Mouse (Mus musculus) forebrain, postnatal 0 days (tissue): ENCODE data around the gene Sost. TPM values are rescaled to one million over a fixed set of nuclear protein-coding genes. Genes with fewer than 3 reads are reported as not detected.
"Not testable (repeated sequence)": the region's sequence is repeated elsewhere in the genome, so short reads cannot be mapped to it uniquely, and the experiment has no call there.

Source experiments
- ATAC-seq: fragments of 200-750 bp; cut with Nextera tagmentation; 2 replicates; pipeline ENCODE4 v1.8.0; 2017; ENCODE audit warnings: mild to moderate bottlenecking, moderate library complexity
- DNase-seq: peaks from one replicate; pipeline ENCODE4 v3.0.0-alpha.2; 2015
- H3K27ac ChIP-seq: fragments of 300-500 bp; sonication (generic); 2 replicates; pipeline ENCODE4 v1.5.1; 2014; ENCODE audit warnings: low read depth, mild to moderate bottlenecking, antibody characterized with exemption, low read length, moderate library complexity, mixed read lengths
- H3K27me3 ChIP-seq: fragments of 300-500 bp; sonication (generic); 2 replicates; pipeline ENCODE4 v1.6.1; 2014; ENCODE audit warnings: mild to moderate bottlenecking, low read length, mixed read lengths; ENCODE audit not compliant: insufficient read depth
- H3K36me3 ChIP-seq: fragments of 300-500 bp; sonication (generic); 2 replicates; pipeline ENCODE4 v1.6.1; 2014; ENCODE audit warnings: mild to moderate bottlenecking, moderate library complexity; ENCODE audit not compliant: insufficient read depth
- H3K4me1 ChIP-seq: fragments of 300-500 bp; sonication (generic); 2 replicates; pipeline ENCODE4 v1.6.1; 2014; ENCODE audit warnings: antibody characterized with exemption; ENCODE audit not compliant: insufficient read depth
- H3K4me2 ChIP-seq: fragments of 300-500 bp; sonication (generic); 2 replicates; pipeline ENCODE4 v1.6.1; 2014; ENCODE audit warnings: low read depth, mild to moderate bottlenecking, moderate library complexity
- H3K4me3 ChIP-seq: fragments of 300-500 bp; sonication (generic); 2 replicates; pipeline ENCODE4 v1.5.1; 2014; ENCODE audit warnings: low read depth, low read length, mixed read lengths
- H3K9ac ChIP-seq: fragments of 300-500 bp; sonication (generic); 2 replicates; pipeline ENCODE4 v1.6.1; 2014; ENCODE audit warnings: mild to moderate bottlenecking
- H3K9me3 ChIP-seq: fragments of 300-500 bp; sonication (generic); 2 replicates; pipeline ENCODE4 v1.6.1; 2016; ENCODE audit warnings: low read length
- CTCF ChIP-seq: sonication (generic); IDR thresholded peaks from 2 replicates; pipeline ENCODE4 v1.5.1; 2016; ENCODE audit warnings: antibody characterized with exemption, control low read depth, low read depth
- WGBS: fragments of 180-500 bp; shearing (Covaris S2); extraction: QIAGEN DNeasy Blood & Tissue Kit; methylation state at CpG from one replicate; pipeline ENCODE4 v1.1.7; 2014; 5-methylcytosine and 5-hydroxymethylcytosine counted together
- polyA plus RNA-seq: library from polyadenylated mRNA; unstranded; fragments of >200 nt; fragmentation: Nextera tagmentation; extraction: Ambion mirVana; gene quantifications from 2 replicates; pipeline ENCODE4 v1.2.1, GENCODE M21; 2015
- total RNA-seq: library from RNA; depleted of rRNA; stranded (reverse); fragments of >200 nt; gene quantifications from 2 replicates; pipeline ENCODE4 v1.2.3, GENCODE M21; 2014

Sost gene
- total and polyA plus RNA-seq, 2 experiments from 2014 or later = not detected

DNA sequence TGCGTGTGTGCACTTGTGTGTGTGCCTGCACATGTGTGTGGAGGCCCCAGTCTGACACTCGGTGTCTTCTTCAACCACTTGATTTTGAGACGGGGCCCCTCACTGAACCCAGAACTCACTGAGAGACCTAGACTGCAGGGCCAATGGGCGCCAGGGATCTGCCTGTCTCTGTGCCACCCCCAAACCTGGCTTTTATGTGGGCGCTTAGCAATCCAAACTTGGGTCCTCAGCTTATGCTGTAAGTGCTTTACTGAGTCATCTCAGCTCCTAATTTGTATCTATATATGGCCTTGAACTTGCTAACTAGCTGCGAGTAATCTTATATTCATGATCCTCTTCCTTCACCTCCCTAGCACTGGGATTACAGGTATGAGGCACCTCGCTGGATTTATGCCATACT is 25.6 kb upstream of the Sost start:
- no peak for ATAC-seq
- no peak overlapping the region for H3K4me3 ChIP-seq
- H3K9ac ChIP-seq = no peak overlapping the region
- H3K36me3 ChIP-seq = no peaks in the 10 kb centered on the region
- no peak for DNase-seq
- H3K4me2 ChIP-seq = no peak overlapping the region
- H3K27ac ChIP-seq = no peak overlapping the region
- H3K27me3 ChIP-seq = no peaks in the 10 kb centered on the region
- no peak for TF ChIP-seq CTCF
- no peaks in the 10 kb centered on the region for H3K4me1 ChIP-seq
- H3K9me3 ChIP-seq = no peaks in the 10 kb centered on the region
- 94% methylated on average over 7 of the region's 7 CpGs for WGBS

DNA sequence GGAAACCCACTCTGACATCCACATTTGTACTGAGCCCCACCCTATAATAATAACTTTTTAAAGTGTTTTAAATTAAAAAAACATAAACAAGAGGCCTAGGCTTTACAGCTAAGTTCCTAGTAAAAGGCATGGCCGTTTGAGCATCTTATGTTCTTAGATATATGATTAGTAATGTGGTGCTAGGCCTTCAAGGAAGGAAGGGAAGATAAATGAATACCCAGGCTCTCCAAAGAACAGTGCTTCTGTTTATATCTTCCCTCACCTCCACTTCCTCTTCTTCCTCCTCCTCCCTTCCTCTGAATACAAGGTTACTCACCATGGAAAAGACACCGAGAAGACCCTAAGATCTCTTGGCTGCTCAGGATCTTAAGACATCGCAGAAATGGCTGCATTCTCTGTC is 25.0 kb upstream of the Sost start:
- no peak for TF ChIP-seq CTCF
- Histone ChIP-seq H3K27ac (no peak overlapping the region), H3K9me3 (no peaks in the 10 kb centered on the region), H3K4me1 (no peaks in the 10 kb centered on the region), H3K4me2 (no peak overlapping the region), H3K27me3 (no peaks in the 10 kb centered on the region), H3K9ac (no peak overlapping the region), H3K36me3 (no peaks in the 10 kb centered on the region), H3K4me3 (no peak overlapping the region)
- ATAC-seq (no peak), DNase-seq (no peak)
- 88% methylated on average over 3 of the region's 3 CpGs for WGBS

DNA sequence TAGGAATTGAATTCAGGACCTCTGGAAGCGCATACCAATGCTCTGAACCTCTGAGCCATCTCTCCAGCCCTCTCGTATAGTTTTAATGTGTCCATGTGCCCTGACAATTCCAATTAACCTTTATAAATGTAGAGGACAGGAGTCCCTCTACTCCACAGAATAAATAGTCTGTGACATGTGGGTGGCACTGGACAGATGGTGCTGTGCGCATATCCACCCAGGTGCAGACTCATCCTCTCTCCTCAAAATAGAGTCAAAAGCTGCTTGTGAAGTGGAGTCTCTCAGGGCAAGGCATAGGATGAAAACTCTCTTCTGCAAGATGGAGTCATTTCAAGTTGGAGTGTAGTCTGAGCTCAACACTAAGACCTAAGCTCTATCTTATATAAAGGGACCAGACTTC is 23.4 kb upstream of the Sost start:
- 88% methylated on average over 3 of the region's 3 CpGs for WGBS
- ATAC-seq (no peak), DNase-seq (no peak)
- no peak for TF ChIP-seq CTCF
- H3K4me3 ChIP-seq = no peak overlapping the region
- H3K9ac ChIP-seq = no peak overlapping the region
- H3K4me2 ChIP-seq = no peak overlapping the region
- peaks cover 5% of the 10 kb centered on the region; the same call in 1 of the 2 replicates for H3K4me1 ChIP-seq
- H3K27ac ChIP-seq = no peak overlapping the region
- H3K9me3 ChIP-seq = no peaks in the 10 kb centered on the region
- H3K36me3 ChIP-seq = no peaks in the 10 kb centered on the region
- no peaks in the 10 kb centered on the region for H3K27me3 ChIP-seq

DNA sequence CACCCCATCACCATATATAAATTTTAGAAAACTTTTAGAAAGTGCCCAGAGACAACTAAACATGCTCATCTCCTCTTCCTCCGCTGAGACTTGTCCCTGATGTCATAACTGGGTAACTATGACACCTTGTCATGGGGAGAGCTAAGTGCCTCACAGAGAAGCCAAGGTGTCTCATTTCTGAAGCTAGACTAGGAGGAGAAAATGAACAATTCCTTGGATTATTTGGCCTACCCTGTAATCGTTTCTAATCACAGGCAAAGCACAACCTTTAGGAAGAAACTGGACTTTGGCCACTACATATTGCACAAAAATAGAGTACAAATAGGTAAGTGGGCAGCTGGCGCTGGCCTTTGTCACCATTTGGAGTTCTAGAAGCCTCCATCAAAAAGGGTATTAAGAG is 20.1 kb upstream of the Sost start, which contains the start of gene Dusp3:
TSS of gene Dusp3 (minus strand) at position 101 of the 400 bp plus-strand sequence.
- Histone ChIP-seq H3K4me2 (no peak within 1 kb of the TSS), H3K27me3 (no peaks in the 10 kb centered on the region), H3K4me3 (no peak within 1 kb of the TSS), H3K36me3 (no peaks in the 10 kb centered on the region), H3K4me1 (peaks cover 10% of the 10 kb centered on the region), H3K9me3 (no peaks in the 10 kb centered on the region), H3K27ac (no peak within 1 kb of the TSS), H3K9ac (no peak within 1 kb of the TSS)
- WGBS = 59% methylated on average over 3 of the region's 3 CpGs
- DNase-seq = no peak
- no peak for ATAC-seq
- no peak for TF ChIP-seq CTCF

DNA sequence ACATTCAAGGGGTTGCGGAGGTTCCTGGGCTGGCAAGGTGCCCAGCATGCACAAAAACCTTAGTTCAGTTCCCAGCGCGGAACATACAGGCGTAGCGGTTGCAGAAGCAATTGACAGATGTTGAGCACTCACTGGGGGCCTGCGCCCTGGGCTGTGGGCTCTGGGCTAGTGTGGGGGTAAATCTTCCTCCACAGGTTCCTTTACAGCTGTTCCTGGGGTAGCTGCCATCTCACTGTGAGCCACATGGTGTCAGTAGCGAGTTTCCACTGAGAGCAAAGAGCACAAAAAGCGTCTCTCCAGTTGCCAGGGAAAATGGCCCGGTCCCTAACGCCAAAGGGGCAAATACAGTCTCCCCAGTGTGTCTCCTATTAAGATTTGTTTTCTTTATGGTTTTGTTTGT is 19.2 kb upstream of the Sost start:
- DNase-seq = peak; percentile 91
- TF ChIP-seq CTCF = peak; percentile 94
- Histone ChIP-seq H3K9ac (no peak overlapping the region), H3K4me2 (no peak overlapping the region), H3K9me3 (no peaks in the 10 kb centered on the region), H3K27me3 (no peaks in the 10 kb centered on the region), H3K27ac (no peak overlapping the region), H3K36me3 (peaks cover 5% of the 10 kb centered on the region; the same call in 1 of the 2 replicates), H3K4me1 (peaks cover 10% of the 10 kb centered on the region), H3K4me3 (no peak overlapping the region)
- ATAC-seq = peak; percentile 34; the same call in 1 of the 2 replicates
- WGBS = 5% methylated on average over 10 of the region's 10 CpGs

DNA sequence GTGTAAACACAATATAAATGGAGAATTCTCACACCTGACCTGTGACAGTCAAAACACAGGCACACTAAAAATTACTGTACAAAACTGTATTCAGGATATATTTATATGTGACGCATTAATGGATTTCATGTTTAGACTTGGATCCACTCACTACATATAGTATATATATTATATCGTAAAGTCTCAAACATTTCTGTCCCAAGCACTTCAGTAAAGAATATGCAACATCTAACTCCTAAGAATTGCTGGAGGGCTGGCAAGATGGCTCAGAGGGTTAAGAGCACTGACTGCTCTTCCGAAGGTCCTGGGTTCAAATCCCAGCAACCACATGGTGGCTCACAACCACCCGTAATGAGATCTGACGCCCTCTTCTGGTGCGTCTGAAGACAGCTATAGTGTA is 18.6 kb upstream of the Sost start:
- H3K27me3 ChIP-seq, H3K27ac ChIP-seq, DNase-seq, ATAC-seq, H3K4me1 ChIP-seq, H3K9ac ChIP-seq, H3K4me3 ChIP-seq, H3K9me3 ChIP-seq, H3K4me2 ChIP-seq: not testable (repeated sequence)
- H3K36me3 ChIP-seq = peaks cover 10% of the 10 kb centered on the region; the same call in 1 of the 2 replicates
- 67% methylated on average over 6 of the region's 6 CpGs for WGBS

DNA sequence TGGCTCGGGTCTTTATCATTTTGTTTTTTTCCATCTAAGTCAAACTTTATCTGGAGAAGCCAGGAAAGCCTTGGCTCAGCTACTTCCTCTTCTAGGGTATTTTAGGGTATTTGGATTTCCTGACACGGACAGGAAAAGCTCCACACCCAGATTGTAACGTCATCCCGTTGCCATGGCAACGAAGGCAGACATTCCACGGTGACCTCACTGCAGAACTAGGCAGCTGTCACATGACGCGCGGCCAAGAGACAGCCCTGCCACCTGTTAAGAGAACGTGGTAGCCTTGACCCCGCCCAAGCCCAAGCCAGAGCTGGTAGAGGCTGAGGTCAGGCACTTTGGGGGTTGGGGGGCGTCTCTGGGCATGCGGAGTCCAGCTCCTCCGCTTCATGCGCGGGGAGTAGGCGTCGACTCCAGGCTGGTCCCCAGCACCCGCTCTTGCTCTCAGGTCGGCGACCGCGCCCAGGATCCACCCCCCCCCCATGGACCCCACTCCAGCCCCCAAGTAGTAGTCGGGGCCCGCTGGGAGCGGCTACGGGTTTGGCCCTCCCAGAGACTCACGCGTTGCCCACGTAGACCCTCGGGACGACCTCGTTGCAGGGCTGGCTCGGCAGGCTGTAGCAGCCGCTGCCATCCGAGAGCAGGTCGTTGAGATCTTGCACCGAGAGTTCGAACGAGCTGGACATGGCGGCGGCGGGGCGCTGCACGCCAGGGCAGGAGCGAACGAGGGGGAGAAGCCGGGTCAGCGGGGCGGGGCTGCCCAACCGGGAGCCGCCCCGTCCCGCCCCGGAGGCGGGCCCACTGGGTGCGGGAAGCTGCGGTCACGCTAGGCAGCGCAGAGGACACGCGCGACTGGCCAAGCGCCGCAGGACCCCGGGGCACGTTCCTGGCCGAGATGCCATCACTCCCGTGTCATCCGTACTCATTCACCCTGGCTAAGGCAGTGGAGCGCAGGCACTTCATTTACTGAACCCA is 17.5 kb upstream of the Sost start, which contains the start of gene Cfap97d1:
TSS of gene Cfap97d1 (plus strand) at position 226 of the 972 bp plus-strand sequence.
- DNase-seq (peak; percentile 96), ATAC-seq (peak; percentile 82)
- WGBS = under 1% methylated on average over 70 of the region's 71 CpGs
- H3K9me3 ChIP-seq = no peaks in the 10 kb centered on the region
- peak within 1 kb of the TSS; percentile 83 for H3K27ac ChIP-seq
- H3K27me3 ChIP-seq = no peaks in the 10 kb centered on the region
- TF ChIP-seq CTCF = 0 out of 2 replicates have a peak, but pooled peaks have one; percentile 4
- peaks cover 21% of the 10 kb centered on the region; the same call in 1 of the 2 replicates for H3K36me3 ChIP-seq
- H3K4me3 ChIP-seq = peak within 1 kb of the TSS; percentile 55
- H3K4me1 ChIP-seq = peaks cover 10% of the 10 kb centered on the region
- peak within 1 kb of the TSS; percentile 99 for H3K4me2 ChIP-seq
- peak within 1 kb of the TSS; percentile 81 for H3K9ac ChIP-seq
